Mouse (Mus musculus): ENCODE data around the gene Pdp2. TPM values are rescaled to one million over a fixed set of nuclear protein-coding genes. Genes with fewer than 3 reads are reported as not detected.
"Not testable (repeated sequence)": the region's sequence is repeated elsewhere in the genome, so short reads cannot be mapped to it uniquely, and the experiment has no call there.

The Pdp2 gene
- polyA plus RNA-seq, 1 experiment: 4.4 TPM

GRCm38 (mm10) chr8:104640241-104640640 is 49.0 kb downstream of the Pdp2 start:
- Histone ChIP-seq H3K4me1 (ENCODE audit: control insufficient read depth, insufficient read depth, low read length) (peaks cover 9% of the 10 kb centered on the region), H3K4me3 (replicated peaks; ENCODE audit: extremely low read depth, low read depth, low read length) (no peak overlapping the region)
- no peak for DNase-seq
- TF ChIP-seq POLR2A (IDR thresholded peaks at IDR 0.05; ENCODE audit: borderline replicate concordance, extremely low read depth, low read depth, low read length) (no peak), CTCF (IDR thresholded peaks at IDR 0.05; ENCODE audit: insufficient read depth, low read length) (no peak)
- 79% methylated on average over 7 of the region's 7 CpGs for WGBS

GRCm38 (mm10) chr8:104640831-104641370 is 49.6 kb downstream of the Pdp2 start:
- Histone ChIP-seq H3K4me1 (ENCODE audit: control insufficient read depth, insufficient read depth, low read length) (peaks cover 9% of the 10 kb centered on the region), H3K4me3 (replicated peaks; ENCODE audit: extremely low read depth, low read depth, low read length) (peak overlapping the region; percentile 98)
- WGBS: 7% methylated on average over 25 of the region's 25 CpGs
- no peak for DNase-seq
- TF ChIP-seq CTCF (IDR thresholded peaks at IDR 0.05; ENCODE audit: insufficient read depth, low read length): no peak
- TF ChIP-seq POLR2A (IDR thresholded peaks at IDR 0.05; ENCODE audit: borderline replicate concordance, extremely low read depth, low read depth, low read length): no peak

DNA sequence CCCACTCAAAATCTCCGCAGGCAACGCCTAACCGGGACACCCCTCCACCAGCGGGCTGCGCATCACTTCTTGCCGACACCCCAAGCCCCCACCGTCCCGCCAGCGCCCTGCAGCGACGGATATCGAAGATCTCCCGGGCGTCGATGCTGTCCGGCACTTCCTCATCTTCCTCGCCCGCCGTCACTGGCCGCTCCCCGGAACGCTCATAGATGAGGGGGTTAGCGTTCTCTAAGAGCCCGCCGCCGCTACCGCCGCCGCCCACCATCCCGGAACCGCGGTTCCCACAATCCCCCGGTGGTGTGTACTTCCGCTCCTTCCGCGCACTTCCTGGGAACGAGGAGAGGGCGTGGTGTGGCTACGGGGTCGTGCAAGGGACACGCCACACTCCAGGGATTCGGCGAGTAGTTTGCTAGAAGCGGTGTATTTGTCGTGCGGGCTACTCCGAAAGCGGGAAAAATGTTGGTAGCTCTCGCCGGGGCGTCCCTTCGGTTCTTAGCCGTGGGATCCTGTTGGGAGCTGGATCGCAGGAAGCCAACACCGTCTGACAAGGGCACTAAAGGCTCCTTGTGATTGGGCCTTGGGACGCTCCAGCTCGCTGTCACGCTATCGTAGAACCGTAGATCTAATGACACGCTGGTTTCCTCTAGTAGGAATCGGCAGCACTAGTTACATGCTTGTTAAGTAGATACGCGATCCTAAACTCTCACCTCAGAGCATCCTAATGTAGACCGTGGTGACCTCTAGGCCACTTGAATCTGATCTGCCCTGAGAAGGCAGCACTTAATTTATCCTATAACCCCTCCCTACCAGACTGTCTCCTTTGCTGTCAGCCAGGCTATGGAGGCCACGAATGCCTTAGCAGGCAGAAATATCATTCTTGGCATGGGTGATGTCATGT is 50.4 kb downstream of the Pdp2 start, which contains the start of gene Ciao2b:
Gene Ciao2b (minus strand): TSS at position 540 of the 898 bp plus-strand sequence.
- TF ChIP-seq POLR2A (IDR thresholded peaks at IDR 0.05; ENCODE audit: borderline replicate concordance, extremely low read depth, low read depth, low read length): peak; percentile 82
- no peak for TF ChIP-seq CTCF (IDR thresholded peaks at IDR 0.05; ENCODE audit: insufficient read depth, low read length)
- under 1% methylated on average over 66 of the region's 66 CpGs for WGBS
- DNase-seq: peak; percentile 87
- Histone ChIP-seq H3K4me3 (replicated peaks; ENCODE audit: extremely low read depth, low read depth, low read length) (peak within 1 kb of the TSS; percentile 98), H3K4me1 (ENCODE audit: control insufficient read depth, insufficient read depth, low read length) (peaks cover 9% of the 10 kb centered on the region)

DNA sequence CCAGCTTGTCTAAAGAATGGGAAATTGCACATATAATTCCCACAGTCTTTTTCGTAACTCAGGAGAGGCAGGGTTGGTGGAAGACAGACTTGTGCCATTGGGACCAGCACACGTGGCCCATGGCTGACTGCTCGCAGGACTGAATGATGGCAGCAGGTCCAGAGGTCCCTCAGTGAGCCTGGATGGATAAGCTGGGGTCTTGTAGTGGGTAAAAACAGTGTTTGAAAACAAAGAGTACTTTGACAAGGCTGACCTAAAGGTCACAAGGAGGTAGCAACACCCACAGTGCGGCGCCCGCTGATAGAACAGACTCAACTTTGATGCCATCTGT is 51.0 kb downstream of the Pdp2 start:
- 68% methylated on average over 6 of the region's 6 CpGs for WGBS
- no peak for TF ChIP-seq CTCF (IDR thresholded peaks at IDR 0.05; ENCODE audit: insufficient read depth, low read length)
- TF ChIP-seq POLR2A (IDR thresholded peaks at IDR 0.05; ENCODE audit: borderline replicate concordance, extremely low read depth, low read depth, low read length): no peak
- H3K4me3 ChIP-seq (replicated peaks; ENCODE audit: extremely low read depth, low read depth, low read length): peak overlapping the region; percentile 98
- DNase-seq: no peak
- peaks cover 9% of the 10 kb centered on the region for H3K4me1 ChIP-seq (ENCODE audit: control insufficient read depth, insufficient read depth, low read length)

GRCm38 (mm10) chr8:104644187-104644586 is 52.9 kb downstream of the Pdp2 start:
- H3K4me1 ChIP-seq (ENCODE audit: control insufficient read depth, insufficient read depth, low read length); H3K4me3 ChIP-seq (replicated peaks; ENCODE audit: extremely low read depth, low read depth, low read length); DNase-seq: not testable (repeated sequence)
- 74% methylated on average over 3 of the region's 3 CpGs for WGBS

Other genes starting within 250 kb of the Pdp2 start
- 14.9 and 22.4 TPM in 2 replicates for gene Cmtm4, start 195.6 kb upstream of the Pdp2 start, polyA plus RNA-seq (2012; rRNA removed)
- gene Dync1li2, start 148.4 kb upstream of the Pdp2 start, polyA plus RNA-seq (2012; rRNA removed): 20.2 and 32.1 TPM in 2 replicates
- gene Terb1, start 81.5 kb upstream of the Pdp2 start, polyA plus RNA-seq (2012; rRNA removed): 0.05 and 0.07 TPM in 2 replicates
- gene Nae1, start 56.8 kb upstream of the Pdp2 start, polyA plus RNA-seq (2012; rRNA removed): 7.4 and 17.1 TPM in 2 replicates
- 1.4 and 1.8 TPM in 2 replicates for gene Car7, start 56.8 kb upstream of the Pdp2 start, polyA plus RNA-seq (2012; rRNA removed)
- gene Cdh16, start 32.9 kb downstream of the Pdp2 start, polyA plus RNA-seq (2012; rRNA removed): 9.6 and 16.2 TPM in 2 replicates
- gene Rrad, start 39.9 kb downstream of the Pdp2 start, polyA plus RNA-seq (2012; rRNA removed): 10.9 and 19.5 TPM in 2 replicates
- 34.7 and 35.3 TPM in 2 replicates for gene Ciao2b, start 50.5 kb downstream of the Pdp2 start, polyA plus RNA-seq (2012; rRNA removed)
- gene Ces2a, start 142.6 kb downstream of the Pdp2 start, polyA plus RNA-seq (2012; rRNA removed): 0.14 and 0.55 TPM in 2 replicates
- gene Ces2b, start 240.1 kb downstream of the Pdp2 start, polyA plus RNA-seq (2012; rRNA removed): 1.9 and 2.0 TPM in 2 replicates